Mouse (Mus musculus) embryonic facial prominence, embryonic 15.5 days (tissue): ENCODE results near the gene Akap5. TPM values are rescaled to one million over a fixed set of nuclear protein-coding genes. Genes with fewer than 3 reads are reported as not detected.

ENCODE experiments used
- ATAC-seq: fragments of 200-750 bp; cut with Nextera tagmentation; 2 replicates; pipeline ENCODE4 v1.8.0; 2017; ENCODE audit warnings: low read depth, moderate TSS enrichment; ENCODE audit not compliant: insufficient number of reproducible peaks, low FRiP score, low TSS enrichment
- H3K27ac ChIP-seq: fragments of 300-500 bp; sonication (generic); replicated peaks from 2 replicates; pipeline ENCODE4 v1.5.1; 2015; ENCODE audit warnings: mild to moderate bottlenecking, inconsistent platforms
- H3K27me3 ChIP-seq: fragments of 300-500 bp; sonication (generic); 2 replicates; pipeline ENCODE4 v1.6.1; 2015; ENCODE audit warnings: inconsistent platforms
- H3K36me3 ChIP-seq: fragments of 300-500 bp; sonication (generic); 2 replicates; pipeline ENCODE4 v1.6.1; 2015; ENCODE audit warnings: mild to moderate bottlenecking, inconsistent platforms
- H3K4me1 ChIP-seq: fragments of 300-500 bp; sonication (generic); 2 replicates; pipeline ENCODE4 v1.6.1; 2015; ENCODE audit warnings: inconsistent platforms
- H3K4me2 ChIP-seq: fragments of 300-500 bp; sonication (generic); replicated peaks from 2 replicates; pipeline ENCODE4 v1.6.1; 2015; ENCODE audit warnings: mild to moderate bottlenecking, inconsistent platforms
- H3K4me3 ChIP-seq: fragments of 300-500 bp; sonication (generic); replicated peaks from 2 replicates; pipeline ENCODE4 v1.5.1; 2015; ENCODE audit warnings: mild to moderate bottlenecking, inconsistent platforms
- H3K9ac ChIP-seq: fragments of 300-500 bp; sonication (generic); 2 replicates; pipeline ENCODE4 v1.6.1; 2015; ENCODE audit warnings: inconsistent platforms
- H3K9me3 ChIP-seq: fragments of 300-500 bp; sonication (generic); replicated peaks from 2 replicates; pipeline ENCODE4 v1.6.1; 2016; ENCODE audit warnings: inconsistent platforms
- WGBS: fragments of 180-500 bp; shearing (Covaris S2); methylation state at CpG from one replicate; pipeline ENCODE4 v1.1.7; 2015; 5-methylcytosine and 5-hydroxymethylcytosine counted together
- polyA plus RNA-seq: library from polyadenylated mRNA; unstranded; fragments of >200 nt; fragmentation: Nextera tagmentation; extraction: Ambion mirVana; gene quantifications from 2 replicates; pipeline ENCODE4 v1.2.1, GENCODE M21; 2015

The Akap5 gene
- polyA plus RNA-seq, 1 experiment from 2014 or later = 1.0 TPM

- no peaks in the 10 kb centered on the region for H3K36me3 ChIP-seq
- no peaks in the 10 kb centered on the region for H3K27me3 ChIP-seq
- ATAC-seq = no peak
- H3K4me1 ChIP-seq = peaks cover 15% of the 10 kb centered on the region
- H3K4me2 ChIP-seq = no peak overlapping the region
- H3K4me3 ChIP-seq = no peak overlapping the region
- H3K9ac ChIP-seq = no peak overlapping the region
- H3K9me3 ChIP-seq = no peaks in the 10 kb centered on the region
- H3K27ac ChIP-seq = no peak overlapping the region
- WGBS = 87% methylated on average over 3 of the region's 3 CpGs
Measured at GRCm38 (mm10) chr12:76377726-76378125, 53.0 kb downstream of the Akap5 start.

GRCm38 (mm10) chr12:76378556-76378955 is 53.9 kb downstream of the Akap5 start:
- H3K4me1 ChIP-seq = peaks cover 11% of the 10 kb centered on the region; the same call in 1 of the 2 replicates
- ATAC-seq = no peak
- no peaks in the 10 kb centered on the region for H3K36me3 ChIP-seq
- WGBS = 70% methylated on average over 5 of the region's 5 CpGs
- H3K27ac ChIP-seq = no peak overlapping the region
- no peak overlapping the region for H3K4me2 ChIP-seq
- no peaks in the 10 kb centered on the region for H3K27me3 ChIP-seq
- H3K9ac ChIP-seq = no peak overlapping the region
- no peaks in the 10 kb centered on the region for H3K9me3 ChIP-seq
- no peak overlapping the region for H3K4me3 ChIP-seq

- WGBS = 85% methylated on average over 7 of the region's 7 CpGs
- Histone ChIP-seq H3K36me3 (no peaks in the 10 kb centered on the region), H3K9ac (no peak overlapping the region), H3K4me2 (no peak overlapping the region), H3K27me3 (no peaks in the 10 kb centered on the region), H3K4me1 (peaks cover 8% of the 10 kb centered on the region; the same call in 1 of the 2 replicates), H3K9me3 (no peaks in the 10 kb centered on the region), H3K4me3 (no peak overlapping the region), H3K27ac (no peak overlapping the region)
- no peak for ATAC-seq
Measured at GRCm38 (mm10) chr12:76380151-76380550, 55.5 kb downstream of the Akap5 start.

Other genes with a start within 250 kb of the Akap5 start
- gene Esr2, start 147.6 kb upstream of the Akap5 start, polyA plus RNA-seq = 0.08 TPM in 2 replicates
- gene Tex21, start 78.1 kb upstream of the Akap5 start, polyA plus RNA-seq = not detected in 2 replicates
- gene Mthfd1, start 69.6 kb upstream of the Akap5 start, polyA plus RNA-seq = 54.9 and 56.6 TPM in 2 replicates
- gene Zbtb25, start 44.7 kb downstream of the Akap5 start, polyA plus RNA-seq = 16.1 and 19.4 TPM in 2 replicates
- 9.4 and 9.8 TPM in 2 replicates for gene Zbtb1, start 45.4 kb downstream of the Akap5 start, polyA plus RNA-seq
- 13.3 and 18.4 TPM in 2 replicates for gene Hspa2, start 79.3 kb downstream of the Akap5 start, polyA plus RNA-seq
- gene Ppp1r36, start 92.6 kb downstream of the Akap5 start, polyA plus RNA-seq = 7.3 and 15.0 TPM in 2 replicates
- gene Plekhg3, start 206.0 kb downstream of the Akap5 start, polyA plus RNA-seq = 7.7 and 8.9 TPM in 2 replicates